Mouse (Mus musculus): ENCODE data around the gene Glipr1l1. TPM values are rescaled to one million over a fixed set of nuclear protein-coding genes. Genes with fewer than 3 reads are reported as not detected.
"Not testable (repeated sequence)": the region's sequence is repeated elsewhere in the genome, so short reads cannot be mapped to it uniquely, and the experiment has no call there.

Glipr1l1 gene
- polyA plus RNA-seq, 1 experiment from 2014 or later: not detected

- WGBS: 77% methylated on average over 6 of the region's 6 CpGs
- H3K27me3 ChIP-seq (replicated peaks; ENCODE audit: low read depth, poor library complexity, severe bottlenecking); H3K9me3 ChIP-seq; H3K4me1 ChIP-seq; H3K4me3 ChIP-seq; H3K36me3 ChIP-seq (replicated peaks); DNase-seq (ENCODE audit: low spot score); H3K27ac ChIP-seq (replicated peaks): not testable (repeated sequence)
Observed at GRCm38 (mm10) chr10:112127682-112128230, 67.8 kb downstream of the Glipr1l1 start.

Other genes starting within 250 kb of the Glipr1l1 start
- 54.6 and 56.5 TPM in 2 replicates for gene Krr1, start 87.5 kb upstream of the Glipr1l1 start, polyA plus RNA-seq (2016; fragmentation: Nextera tagmentation; extraction: Ambion mirVana)
- 0.78 and 1.0 TPM in 2 replicates for gene Glipr1, start 57.6 kb upstream of the Glipr1l1 start, polyA plus RNA-seq (2016; fragmentation: Nextera tagmentation; extraction: Ambion mirVana)
- gene Glipr1l2, start 23.2 kb downstream of the Glipr1l1 start, polyA plus RNA-seq (2016; fragmentation: Nextera tagmentation; extraction: Ambion mirVana): not detected in 2 replicates
- gene Glipr1l3, start 100.1 kb downstream of the Glipr1l1 start, polyA plus RNA-seq (2016; fragmentation: Nextera tagmentation; extraction: Ambion mirVana): not detected in 2 replicates
- 0.25 and 0.34 TPM in 2 replicates for gene Caps2, start 103.4 kb downstream of the Glipr1l1 start, polyA plus RNA-seq (2016; fragmentation: Nextera tagmentation; extraction: Ambion mirVana)
- 0.52 and 0.66 TPM in 2 replicates for gene Kcnc2, start 210.9 kb downstream of the Glipr1l1 start, polyA plus RNA-seq (2016; fragmentation: Nextera tagmentation; extraction: Ambion mirVana)